Mouse (Mus musculus) ovary, postnatal 36 days (tissue): ENCODE measurements around the gene Vash1.
A peak's percentile ranks its signal among the peaks of the same experiment; 100 is the strongest.

Source experiments
- DNase-seq: peaks from one replicate; pipeline ENCODE4 v3.0.0; 2022; ENCODE audit warnings: low spot score, mixed read lengths

Gene Vash1

GRCm38 (mm10) chr12:86683698-86684097 lies 5.2 kb downstream of the Vash1 start:
- no peak for DNase-seq

DNA sequence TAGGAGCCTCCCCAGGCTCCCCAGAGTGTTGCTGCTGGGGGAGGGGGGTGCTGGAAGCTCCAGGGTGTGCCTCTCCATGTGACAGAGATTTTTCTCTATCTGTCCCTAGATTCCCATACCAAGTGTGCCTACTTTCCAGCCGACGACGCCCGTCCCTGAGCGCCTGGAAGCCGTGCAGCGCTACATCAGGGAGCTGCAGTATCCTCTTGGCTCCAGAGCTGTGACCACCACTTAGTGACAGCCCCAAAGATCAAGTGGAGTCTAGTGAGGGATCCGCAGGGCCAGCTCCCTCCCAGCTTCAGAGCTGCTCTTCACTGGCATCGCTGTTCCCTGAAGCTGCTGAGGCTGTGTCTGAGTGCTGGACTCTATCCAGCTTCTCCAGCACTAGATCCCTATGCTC lies 6.8 kb downstream of the Vash1 start:
- DNase-seq: no peak

DNA sequence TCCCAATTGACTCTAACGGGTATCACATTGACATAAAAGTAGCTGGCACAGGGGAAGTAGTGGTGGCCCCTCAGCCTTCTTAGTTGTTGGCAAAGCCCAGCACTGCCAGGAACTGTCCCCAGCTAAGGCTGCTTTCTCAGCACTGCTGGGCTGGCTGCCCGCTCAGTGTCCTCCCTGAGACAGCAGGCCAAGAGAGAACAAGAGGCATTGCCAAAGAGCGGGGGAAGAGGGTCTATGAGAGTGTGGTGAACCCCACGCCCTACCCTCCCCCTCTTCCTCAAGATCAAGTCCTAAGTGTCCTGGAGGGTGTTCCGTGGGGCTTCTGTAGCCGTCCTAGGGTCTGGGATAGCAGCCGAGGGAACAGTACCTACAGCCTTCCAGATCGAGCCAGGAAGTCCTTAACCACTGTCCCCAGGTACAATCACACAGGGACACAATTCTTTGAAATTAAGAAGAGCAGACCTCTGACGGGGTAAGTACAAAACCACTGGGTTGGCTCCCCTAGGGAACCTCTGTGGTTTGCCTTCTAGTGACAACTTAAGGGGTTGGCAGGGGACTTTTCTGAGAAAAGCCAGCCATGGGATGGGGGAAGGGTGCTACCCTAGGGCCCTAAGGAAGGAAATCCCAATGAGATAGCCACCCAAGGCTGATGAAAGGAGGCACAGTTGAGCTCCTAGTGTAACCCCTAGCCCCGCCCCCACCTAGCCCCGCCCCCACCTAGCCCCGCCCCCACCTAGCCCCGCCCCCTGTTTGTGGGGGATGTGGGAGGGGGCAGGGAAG lies 8.2 kb downstream of the Vash1 start:
- no peak for DNase-seq

DNA sequence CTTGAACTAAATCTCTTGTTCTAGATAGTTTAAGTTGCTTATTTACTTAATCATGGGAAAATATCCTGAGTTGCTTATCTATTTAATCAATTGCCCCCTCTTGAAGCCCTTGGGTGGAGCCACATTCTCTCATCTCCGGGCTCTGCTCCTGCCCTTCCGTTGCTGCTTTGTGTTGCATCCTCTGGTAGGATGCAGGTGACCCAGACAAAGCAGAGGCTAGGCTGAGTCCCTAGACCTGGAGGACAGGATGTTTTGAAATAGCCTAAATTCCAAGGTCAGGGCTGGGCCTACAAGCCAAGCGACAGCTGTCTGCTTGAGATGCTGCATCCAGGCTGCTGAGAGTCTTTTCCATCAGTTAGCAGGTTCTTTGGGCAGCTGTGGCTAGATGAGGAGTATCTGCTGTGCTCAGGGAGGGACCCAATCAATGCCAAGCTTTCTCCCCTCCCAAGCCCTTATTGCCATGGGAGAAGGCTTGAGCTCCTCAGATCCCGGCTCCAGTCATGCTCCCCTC lies 9.0 kb downstream of the Vash1 start:
- DNase-seq: no peak

GRCm38 (mm10) chr12:86687971-86688573 lies 9.6 kb downstream of the Vash1 start:
- no peak for DNase-seq

DNA sequence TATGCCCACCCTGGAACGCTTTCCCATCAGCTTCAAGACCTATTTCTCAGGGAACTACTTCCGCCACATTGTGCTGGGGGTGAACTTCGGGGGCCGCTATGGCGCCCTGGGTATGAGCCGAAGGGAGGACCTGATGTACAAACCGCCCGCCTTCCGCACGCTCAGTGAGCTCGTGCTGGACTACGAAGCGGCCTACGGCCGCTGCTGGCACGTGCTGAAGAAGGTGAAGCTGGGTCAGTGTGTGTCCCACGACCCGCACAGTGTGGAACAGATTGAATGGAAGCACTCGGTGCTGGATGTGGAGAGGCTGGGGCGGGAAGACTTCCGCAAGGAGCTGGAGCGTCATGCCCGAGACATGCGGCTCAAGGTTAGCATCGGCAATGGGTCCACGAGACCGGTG lies 10.4 kb downstream of the Vash1 start:
- DNase-seq: no peak

DNA sequence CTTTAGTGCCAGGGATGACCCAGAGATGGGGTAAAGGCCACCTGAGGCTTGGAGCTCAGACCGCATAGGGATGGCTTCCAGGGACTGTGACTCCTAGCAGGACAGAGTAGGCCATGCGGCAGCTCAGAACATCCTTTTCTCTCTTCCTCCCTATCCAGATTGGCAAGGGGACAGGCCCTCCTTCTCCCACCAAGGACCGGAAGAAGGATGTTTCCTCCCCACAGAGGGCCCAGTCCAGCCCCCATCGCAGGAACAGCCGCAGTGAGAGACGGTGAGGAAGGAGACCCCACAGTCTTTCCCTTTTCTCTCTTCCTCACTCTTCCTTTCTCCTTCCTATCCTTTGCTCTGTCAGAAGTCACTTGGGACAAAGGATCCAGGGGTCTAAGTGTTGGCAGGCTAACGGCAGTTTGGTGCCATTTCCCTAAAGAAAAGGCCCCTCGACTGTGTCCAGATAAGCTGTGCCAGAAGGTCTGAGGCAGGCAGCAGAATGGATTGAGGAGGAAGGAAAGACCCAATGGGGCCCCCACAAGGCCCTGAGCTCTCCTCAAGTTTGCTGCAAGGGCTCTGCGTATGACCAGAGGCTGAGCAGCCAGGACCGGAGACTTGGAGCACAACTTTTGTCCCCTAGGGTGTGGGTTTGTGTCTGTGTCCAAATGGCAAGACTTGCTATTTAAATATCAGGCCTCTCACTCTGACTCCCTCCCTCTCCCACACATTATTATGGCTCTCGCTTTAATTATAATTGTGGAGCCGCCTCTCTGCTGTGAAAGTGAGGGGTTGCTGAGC lies 12.4 kb downstream of the Vash1 start:
- no peak for DNase-seq

GRCm38 (mm10) chr12:86692471-86693356 lies 14.2 kb downstream of the Vash1 start:
- no peak for DNase-seq

GRCm38 (mm10) chr12:86693389-86693788 lies 14.9 kb downstream of the Vash1 start:
- no peak for DNase-seq

DNA sequence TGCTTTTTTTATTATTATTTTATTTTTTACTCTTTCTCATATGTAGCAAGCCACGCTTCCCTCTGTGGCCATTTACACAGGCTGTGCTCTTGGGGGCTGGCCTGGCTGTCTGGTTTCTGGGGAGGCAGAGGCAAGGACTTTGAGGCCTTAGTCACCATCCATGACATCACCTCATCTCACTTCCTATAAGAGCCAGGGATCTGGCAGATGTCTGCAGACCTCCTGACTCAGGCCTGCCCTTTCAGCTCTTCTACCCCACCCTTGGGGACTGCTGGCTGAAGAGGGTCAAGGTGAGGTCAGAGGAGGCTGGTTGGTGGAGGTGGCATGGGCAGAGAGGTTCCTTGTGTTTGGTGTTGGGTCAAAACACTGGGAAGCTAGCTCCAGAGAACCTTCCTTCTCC lies 15.9 kb downstream of the Vash1 start:
- DNase-seq: no peak

- DNase-seq: no peak
Observed at GRCm38 (mm10) chr12:86697996-86698395, 19.5 kb downstream of the Vash1 start.

DNA sequence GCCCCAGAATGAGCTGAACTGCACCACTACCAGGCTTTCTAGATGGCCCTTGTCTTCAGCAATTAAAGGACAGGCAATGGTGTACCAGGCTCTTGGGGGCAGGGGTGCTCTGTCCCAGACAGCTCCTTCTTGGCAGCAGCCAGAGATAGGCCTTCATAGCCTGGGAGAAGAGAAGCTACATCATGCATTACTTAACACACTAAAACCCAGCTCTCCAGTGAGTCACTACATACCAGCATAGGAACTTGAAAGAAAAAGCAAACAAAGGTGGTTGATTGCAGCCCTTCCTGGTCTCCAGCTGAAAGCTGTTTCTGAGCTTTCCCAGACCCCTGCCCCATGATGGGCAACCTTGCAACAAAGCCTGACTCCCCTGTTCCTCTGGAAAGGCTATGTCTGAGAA lies 20.0 kb downstream of the Vash1 start:
- no peak for DNase-seq

GRCm38 (mm10) chr12:86699965-86700926 lies 21.7 kb downstream of the Vash1 start:
- DNase-seq: no peak

DNA sequence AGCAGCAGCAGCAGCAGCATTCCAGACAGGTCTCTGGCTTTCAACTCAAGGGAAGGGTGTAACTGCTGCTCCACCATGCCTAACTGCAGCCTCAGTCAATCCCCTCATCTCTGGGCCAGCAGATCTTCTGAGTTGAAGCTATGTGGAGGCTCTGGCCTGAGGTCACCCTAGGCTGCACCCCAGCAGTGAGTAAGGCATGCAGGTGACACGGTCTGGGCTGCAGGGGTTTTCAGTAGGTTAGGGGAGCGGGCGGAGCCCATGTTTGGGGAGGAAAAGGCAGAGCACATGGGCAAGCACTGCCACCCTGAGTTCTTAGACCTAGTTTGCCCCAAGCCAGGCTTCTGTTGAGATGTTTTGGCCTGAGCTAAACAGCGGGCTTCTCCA lies 22.4 kb downstream of the Vash1 start:
- DNase-seq: no peak

GRCm38 (mm10) chr12:86701491-86701890 lies 23.0 kb downstream of the Vash1 start:
- DNase-seq: no peak

GRCm38 (mm10) chr12:86702690-86703089 lies 24.2 kb downstream of the Vash1 start:
- DNase-seq: no peak

- DNase-seq: no peak
Observed at GRCm38 (mm10) chr12:86705843-86706242, 27.3 kb downstream of the Vash1 start.

DNA sequence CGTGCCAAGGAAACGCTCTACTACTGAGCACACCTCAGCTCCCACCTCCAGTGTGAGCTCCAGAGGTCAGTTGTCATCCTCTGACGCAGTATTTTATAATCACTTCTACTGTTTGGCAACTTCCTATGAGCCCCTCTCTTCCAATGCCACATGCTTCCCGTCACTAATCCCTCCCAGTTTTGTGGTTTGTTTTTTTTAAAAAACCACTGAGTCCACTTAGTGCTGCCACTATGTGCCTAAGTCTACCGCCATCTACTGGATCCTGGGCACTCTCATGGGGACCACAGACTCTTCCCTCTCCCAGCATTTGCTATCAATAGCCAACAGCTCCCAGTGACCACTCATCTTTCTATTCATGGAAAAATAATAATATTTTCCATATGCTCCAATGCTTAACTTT lies 35.5 kb downstream of the Vash1 start:
- DNase-seq: no peak

- DNase-seq: peak; percentile 66
Observed at GRCm38 (mm10) chr12:86715401-86715800, 36.9 kb downstream of the Vash1 start.

- DNase-seq: no peak
Observed at GRCm38 (mm10) chr12:86716962-86717361, 38.5 kb downstream of the Vash1 start.
